Mouse (Mus musculus) cerebellum, adult 2 months (tissue): ENCODE data around the gene Slc9a7.

Experiments
- CTCF ChIP-seq: fragments of 200-500 bp; IDR thresholded peaks from 2 replicates; pipeline ENCODE4 v1.5.1; 2011; ENCODE audit warnings: low read depth, mild to moderate bottlenecking, control low read depth, low read length, moderate library complexity, borderline replicate concordance; ENCODE audit not compliant: insufficient read depth
- POLR2A ChIP-seq: fragments of 200-500 bp; IDR thresholded peaks from 2 replicates; pipeline ENCODE4 v1.6.1; 2011; ENCODE audit warnings: low read length, control low read depth, borderline replicate concordance; ENCODE audit not compliant: insufficient read depth

- no peak for TF ChIP-seq CTCF
- TF ChIP-seq POLR2A, result no peak
These were observed 166.1 kb downstream of the Slc9a7 start for GRCm38 (mm10) chrX:20125481-20125880.
